Mouse (Mus musculus): ENCODE measurements around the gene Rab30.

Gene Rab30

DNA sequence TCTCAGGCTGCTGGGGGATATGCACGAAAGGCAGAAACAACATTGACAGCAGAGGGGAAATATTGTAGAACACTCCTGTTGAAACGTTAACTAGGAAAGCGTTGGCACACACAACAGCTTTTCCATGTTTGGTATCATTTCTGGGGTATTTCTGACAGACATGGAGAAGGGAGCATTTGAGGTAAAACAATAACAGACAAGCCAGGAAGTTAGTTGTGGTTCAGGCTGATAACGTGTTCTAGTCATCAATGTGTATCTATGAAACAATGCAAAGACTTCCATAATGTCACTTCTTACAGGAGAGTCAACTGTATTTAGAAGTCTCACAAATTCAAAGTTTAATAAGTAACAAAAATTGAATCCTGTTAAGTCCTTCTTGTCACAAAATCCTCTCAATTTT, 130.2 kb downstream of the Rab30 start:
- DNase-seq = no peak

DNA sequence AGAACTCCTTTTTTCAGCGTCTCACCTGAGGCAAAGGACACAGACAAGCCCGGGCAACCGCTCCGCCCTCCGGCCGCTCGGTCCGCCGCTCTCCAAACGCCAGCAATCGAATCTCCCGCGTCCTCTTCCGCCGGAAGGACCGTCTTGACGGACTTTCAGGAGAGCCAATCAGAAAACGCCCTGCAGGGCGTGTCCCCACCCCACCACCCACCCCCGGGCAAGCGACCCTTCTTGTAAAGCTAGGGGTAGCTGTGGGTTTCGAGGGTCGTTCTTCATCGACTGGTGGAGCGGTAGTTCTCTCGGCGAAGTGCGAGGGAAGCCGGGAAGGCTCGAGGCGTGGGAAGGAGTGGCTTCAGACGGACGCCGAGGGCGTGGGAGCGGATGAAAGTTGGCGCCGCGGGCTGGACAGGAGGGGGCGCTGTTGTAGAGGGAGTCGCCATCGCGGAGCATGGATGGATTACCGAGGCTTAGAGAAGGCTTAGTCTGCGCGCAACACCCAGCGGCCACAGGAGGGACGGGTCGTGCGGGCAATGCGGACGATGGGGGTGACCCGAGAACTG, 132.8 kb downstream of the Rab30 start, which contains the start of the genes Ddias and Prcp:
Ddias (minus strand) TSS at position 132 of the 560 bp plus-strand sequence.
Prcp (plus strand) TSS at position 355 of the 560 bp plus-strand sequence.
- peak; percentile 92 to 96 for DNase-seq

DNA sequence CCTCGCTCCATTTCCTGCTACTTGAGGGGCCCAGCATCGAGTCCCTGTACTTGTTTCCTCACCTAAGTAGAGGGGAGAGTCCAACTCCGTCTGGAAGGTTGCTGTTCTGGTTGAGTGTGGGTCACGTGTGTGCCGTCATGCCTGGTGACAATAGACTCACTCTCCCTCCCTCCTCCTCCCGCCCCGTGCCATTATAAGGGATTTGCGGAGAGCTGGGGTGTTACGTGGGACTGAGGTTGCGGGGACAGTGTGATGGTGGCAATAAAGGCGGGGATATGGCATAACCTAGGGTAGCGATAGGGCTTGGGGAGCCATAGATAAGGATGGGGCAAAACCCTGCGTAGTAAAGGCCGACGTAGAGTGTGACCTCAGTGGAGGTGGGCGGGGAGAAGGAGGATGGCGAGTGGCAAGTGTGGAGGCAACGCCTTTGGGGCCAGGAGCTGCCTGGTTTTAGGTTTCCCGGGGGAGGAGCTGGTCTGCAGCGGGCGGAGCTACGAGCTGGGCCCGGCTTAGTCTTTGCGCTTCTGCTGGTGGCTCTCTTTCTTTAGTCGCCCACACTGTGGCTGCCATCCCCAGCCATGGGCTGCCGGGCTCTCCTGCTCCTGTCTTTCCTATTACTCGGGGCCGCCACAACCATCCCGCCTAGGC, 133.5 kb downstream of the Rab30 start:
- DNase-seq = peak; percentile 91 to 93

DNA sequence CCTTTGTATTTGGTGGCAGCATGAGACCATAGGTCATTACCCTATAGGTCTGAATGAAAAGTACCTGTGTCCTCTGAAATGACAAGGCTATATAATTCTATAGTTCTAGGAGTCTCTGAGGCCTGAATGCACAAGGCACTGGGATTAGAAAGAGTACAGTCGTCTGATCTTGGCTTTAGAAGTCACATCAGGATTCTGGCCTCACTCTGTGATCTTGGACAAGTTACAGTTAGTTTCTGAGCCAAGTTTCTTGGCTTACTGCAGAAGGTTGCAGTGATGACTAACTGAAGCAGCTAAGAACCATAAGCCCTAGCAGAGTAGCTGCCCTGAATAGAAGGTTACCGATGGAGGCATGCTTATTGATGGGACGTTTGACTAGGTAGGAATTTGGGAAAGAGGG, 134.7 kb downstream of the Rab30 start:
- DNase-seq = no peak

DNA sequence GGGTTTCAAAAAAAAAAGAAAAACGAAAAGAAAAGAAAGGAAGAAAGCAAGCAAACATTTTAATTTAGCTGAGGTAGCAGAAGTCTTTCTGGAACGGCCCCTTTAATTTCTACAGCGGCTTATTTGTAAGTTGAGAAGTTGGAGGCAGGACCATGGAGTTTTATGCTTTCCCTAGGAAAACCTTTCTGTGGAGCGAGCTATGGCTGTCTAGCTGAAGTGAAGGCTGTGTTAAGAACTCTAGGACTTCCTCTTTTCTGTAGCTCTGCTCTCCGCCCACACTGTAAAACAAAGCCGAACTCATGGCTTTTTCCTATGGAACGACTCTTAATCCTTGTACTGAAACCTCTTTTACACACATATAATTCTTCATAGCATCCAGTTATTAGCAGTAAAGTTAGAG, 135.1 kb downstream of the Rab30 start:
- DNase-seq = no peak

DNA sequence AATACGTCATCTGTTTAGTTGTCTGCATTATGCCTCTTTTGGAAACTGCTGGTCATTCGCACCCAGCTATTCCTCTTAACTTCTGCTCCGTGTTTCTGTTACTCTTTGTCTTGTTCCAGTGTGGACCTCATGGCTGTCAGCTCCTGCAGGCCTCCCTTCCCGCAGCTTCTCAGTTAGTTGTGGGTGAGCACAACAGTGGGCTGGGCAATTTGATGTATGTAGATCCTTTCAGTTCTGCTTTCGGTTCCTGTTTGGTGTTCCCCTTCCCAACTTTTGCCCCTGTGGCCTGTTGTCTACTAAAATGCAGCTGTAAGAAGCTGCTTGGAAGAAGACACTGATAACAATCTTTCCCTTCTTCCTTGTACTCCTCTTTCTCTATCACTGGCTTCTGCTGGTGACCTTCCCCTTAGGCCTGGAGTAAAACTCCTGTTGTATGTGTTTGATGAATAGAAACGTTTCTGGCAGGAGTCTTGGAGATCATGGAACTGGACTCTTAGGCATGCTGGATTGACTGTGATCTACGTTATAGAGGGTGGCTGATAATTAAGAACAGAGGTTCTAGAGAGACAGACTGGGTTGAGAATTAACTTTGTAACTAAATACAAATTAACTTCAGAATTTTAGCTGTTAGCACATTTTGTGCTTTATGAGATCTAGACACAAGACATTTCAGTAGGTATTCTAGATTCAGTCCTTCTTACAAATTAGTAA, 137.3 kb downstream of the Rab30 start:
- DNase-seq = peak; percentile 38 to 39

DNA sequence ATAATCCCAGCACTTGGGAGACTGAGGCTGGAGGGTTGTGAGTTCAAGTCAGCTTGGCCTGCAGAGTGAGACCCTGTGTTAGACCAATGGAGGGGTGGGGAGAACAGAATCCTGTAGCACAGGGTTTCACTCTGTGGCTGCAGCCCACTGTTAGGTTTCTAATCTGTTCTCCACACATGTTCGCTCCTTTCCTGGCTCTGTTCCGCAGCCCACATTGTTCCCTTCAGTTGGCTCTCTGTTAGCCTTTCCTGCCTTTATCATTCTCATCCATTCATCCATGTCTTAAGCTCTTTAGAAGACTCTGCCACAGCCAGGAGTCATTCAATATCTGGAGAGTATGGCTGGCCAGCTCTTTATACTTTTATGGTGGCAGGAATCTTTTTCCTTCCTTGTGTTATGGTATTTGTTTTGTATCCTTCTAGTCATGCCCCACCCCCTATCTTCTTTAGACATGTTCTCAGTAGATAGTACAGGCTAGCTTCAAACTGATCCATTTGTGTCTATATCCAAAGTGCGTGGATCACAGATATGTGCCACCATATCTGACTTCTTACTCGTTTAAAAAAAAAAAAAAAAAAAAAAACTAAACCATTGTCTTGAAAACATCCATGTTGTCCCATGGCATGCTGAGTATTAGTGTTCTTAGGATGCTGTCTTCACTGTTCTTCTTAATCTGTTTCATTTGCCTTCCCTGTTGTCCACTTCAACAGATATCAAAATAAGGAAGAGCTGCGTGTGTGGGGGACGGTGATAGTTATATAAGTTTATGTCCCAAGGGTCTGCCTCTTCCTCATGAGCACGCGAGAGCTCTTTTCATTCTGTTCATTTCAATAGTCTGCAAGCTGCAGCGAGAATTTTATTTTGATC, 142.7 kb downstream of the Rab30 start:
- peak; percentile 18 to 50 for DNase-seq

DNA sequence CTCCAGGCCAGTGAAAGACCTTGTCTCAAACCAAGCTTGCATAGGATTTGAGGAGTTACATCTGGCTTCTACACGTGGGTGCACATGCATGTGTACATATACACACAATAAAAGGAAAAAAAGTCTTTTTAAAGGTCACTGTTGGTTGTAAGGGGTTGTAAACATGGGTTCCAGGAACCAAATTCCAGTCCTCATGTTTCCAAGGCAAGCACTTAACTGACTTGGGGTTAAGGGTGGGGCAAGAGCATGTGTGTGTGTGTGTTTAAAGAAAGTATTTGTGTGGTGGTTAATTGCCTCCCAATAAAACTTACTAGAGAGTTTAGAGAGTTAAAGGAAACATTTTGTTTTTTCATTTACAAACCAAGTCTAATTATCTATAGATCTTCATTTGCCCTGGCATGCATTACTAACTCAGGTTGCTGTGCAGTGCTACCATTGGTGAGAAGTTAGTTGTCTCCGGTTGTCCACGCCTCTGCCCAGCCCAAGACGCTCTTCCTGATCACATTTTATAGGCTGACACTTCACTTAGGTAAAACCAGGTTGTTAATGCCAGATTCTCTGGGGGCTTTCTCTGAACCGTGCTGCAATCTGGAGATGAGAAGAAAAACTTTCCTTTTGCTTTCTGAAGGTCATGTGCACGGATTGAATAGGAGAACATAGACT, 143.7 kb downstream of the Rab30 start:
- no peak for DNase-seq

DNA sequence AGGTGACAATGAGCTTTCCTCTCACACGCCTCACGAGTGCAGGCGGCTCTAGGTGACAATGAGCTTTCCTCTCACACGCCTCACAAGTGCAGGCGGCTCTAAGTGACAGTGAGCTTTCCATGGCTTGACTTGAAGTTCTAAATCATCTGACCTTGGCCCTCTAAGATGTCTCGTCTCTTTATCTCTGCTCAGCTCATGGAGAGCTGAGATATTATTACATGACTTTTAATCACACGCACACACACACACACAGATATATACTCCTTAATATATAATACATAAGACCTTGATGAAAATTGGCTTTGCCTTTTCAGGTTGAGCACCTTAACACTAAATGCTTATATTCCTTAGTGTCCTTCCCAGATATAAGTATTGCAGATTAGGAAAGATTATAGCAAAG, 145.4 kb downstream of the Rab30 start:
- DNase-seq = no peak

DNA sequence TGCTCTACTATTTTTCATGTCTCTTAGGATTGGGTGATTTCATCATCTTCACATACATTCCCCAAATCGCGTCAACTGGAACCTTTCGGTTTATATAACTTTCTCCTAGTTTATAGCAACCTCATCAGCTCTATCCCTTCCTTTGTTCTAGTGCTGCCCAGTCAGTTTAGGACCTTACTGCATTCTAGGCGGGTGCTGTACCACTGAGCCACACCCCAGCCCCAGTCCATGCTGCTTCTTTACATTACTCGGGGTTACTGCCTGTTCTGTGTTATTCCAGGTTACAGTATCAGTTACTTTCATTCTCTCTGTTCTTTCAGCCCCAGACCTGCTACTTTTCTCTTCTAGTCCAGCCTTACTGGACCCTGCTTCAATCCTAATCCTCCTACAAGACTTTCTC, 145.8 kb downstream of the Rab30 start:
- DNase-seq = no peak

DNA sequence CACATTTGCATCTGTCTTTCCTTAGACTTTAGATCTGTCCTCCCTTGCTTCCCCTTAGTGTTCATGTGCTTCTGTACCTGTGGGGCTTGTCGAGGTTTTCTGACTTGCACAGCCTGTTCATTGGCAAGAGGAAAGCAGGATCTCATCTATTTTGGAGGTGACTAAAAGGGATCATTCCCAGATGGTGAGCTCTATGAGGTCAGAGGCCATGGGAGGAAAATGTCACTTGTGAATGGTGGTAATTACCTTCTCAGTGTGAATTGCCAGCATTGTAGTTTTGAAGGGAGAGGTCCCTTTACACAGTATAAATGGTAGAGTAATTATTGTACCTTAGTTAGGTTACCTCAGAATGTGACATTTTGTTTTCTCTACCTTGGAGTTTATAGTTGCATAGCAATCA, 148.8 kb downstream of the Rab30 start:
- DNase-seq = no peak

DNA sequence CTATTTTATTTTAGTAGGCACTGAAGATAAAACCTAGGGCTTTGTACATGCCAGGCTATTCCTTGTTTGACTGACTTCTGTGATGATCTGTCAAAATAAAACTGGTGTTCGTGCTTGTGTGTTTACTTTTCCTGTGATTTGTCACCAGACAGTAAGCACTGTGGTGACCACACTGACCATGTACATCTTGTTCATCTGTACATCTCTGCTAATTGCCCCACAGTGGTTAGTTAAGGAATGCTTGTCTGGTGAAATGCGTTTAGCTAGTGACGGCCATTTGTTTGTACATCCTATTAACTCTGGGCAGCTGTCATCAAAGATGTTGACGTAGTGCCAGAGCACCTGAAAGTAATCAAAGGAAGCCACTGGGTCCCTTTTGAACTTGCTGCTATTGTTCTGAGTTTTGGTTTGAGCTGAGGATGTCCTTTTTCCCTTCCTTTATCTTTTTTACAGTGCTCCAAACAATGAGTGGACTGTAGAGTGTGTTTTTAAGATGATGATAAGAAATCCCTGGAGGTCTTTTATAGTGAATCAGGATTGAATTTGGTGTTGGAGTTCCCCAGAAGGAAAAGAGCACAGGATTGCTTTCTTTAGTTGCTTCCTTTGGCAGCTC, 149.3 kb downstream of the Rab30 start:
- DNase-seq = no peak

DNA sequence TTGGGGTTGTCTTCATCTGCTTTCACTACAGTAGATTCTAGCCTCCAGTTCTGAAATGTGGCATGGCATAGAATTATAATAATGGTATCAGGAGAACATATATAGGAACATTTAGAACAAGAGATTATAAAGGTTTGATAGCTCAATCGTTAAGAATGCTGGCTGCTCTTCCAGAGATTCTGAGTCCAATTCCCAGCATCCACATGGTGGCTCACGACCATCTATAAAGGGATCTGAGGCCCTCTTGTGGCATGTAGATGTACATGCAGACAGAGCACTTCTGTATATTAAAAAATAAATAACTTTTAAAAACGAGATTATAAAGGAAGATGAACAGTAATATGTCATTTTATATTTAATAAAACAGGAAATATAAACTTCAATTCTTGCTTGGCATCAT, 152.1 kb downstream of the Rab30 start:
- DNase-seq = no peak

Measured in lung, postnatal 4 days (tissue).